Mouse (Mus musculus) stomach, postnatal 0 days (tissue): Measurements from ENCODE around the gene Ak8. TPM values are rescaled to one million over a fixed set of nuclear protein-coding genes. Genes with fewer than 3 reads are reported as not detected.
A peak's percentile ranks its signal among the peaks of the same experiment; 100 is the strongest.

Experiments
- ATAC-seq: fragments of 200-750 bp; cut with Nextera tagmentation; 2 replicates; pipeline ENCODE4 v1.8.0; 2017; ENCODE audit not compliant: low FRiP score, low TSS enrichment
- DNase-seq: peaks from one replicate; pipeline ENCODE4 v3.0.0-alpha.2; 2016; ENCODE audit warnings: low spot score
- H3K27ac ChIP-seq: fragments of 300-500 bp; sonication (generic); replicated peaks from 2 replicates; pipeline ENCODE4 v1.5.1; 2014; ENCODE audit warnings: mild to moderate bottlenecking, control low read depth
- H3K27me3 ChIP-seq: fragments of 300-500 bp; sonication (generic); 2 replicates; pipeline ENCODE4 v1.6.1; 2014; ENCODE audit warnings: low read length; ENCODE audit not compliant: control insufficient read depth, insufficient read depth
- H3K36me3 ChIP-seq: fragments of 300-500 bp; sonication (generic); 2 replicates; pipeline ENCODE4 v1.6.1; 2014; ENCODE audit warnings: low read length, mixed read lengths; ENCODE audit not compliant: control insufficient read depth, insufficient read depth
- H3K4me1 ChIP-seq: fragments of 300-500 bp; sonication (generic); replicated peaks from 2 replicates; pipeline ENCODE4 v1.6.1; 2014; ENCODE audit warnings: antibody characterized with exemption; ENCODE audit not compliant: control insufficient read depth, insufficient read depth
- H3K4me2 ChIP-seq: fragments of 300-500 bp; sonication (generic); replicated peaks from 2 replicates; pipeline ENCODE4 v1.6.1; 2014; ENCODE audit warnings: low read depth, mild to moderate bottlenecking, control low read depth, moderate library complexity
- H3K4me3 ChIP-seq: fragments of 300-500 bp; sonication (generic); 2 replicates; pipeline ENCODE4 v1.5.1; 2014; ENCODE audit warnings: low read depth, low read length, control low read depth
- H3K9ac ChIP-seq: fragments of 300-500 bp; sonication (generic); 2 replicates; pipeline ENCODE4 v1.6.1; 2014; ENCODE audit warnings: mild to moderate bottlenecking, low read length, control low read depth, mixed read lengths
- H3K9me3 ChIP-seq: fragments of 300-500 bp; sonication (generic); 2 replicates; pipeline ENCODE4 v1.6.1; 2016; ENCODE audit warnings: low read length; ENCODE audit not compliant: control insufficient read depth
- CTCF ChIP-seq: IDR thresholded peaks from 2 replicates; pipeline ENCODE4 v1.5.1; 2016; ENCODE audit warnings: antibody characterized with exemption, low read depth, mild to moderate bottlenecking, moderate library complexity
- EP300 ChIP-seq: optimal IDR thresholded peaks from 2 replicates; pipeline ENCODE3; 2016; ENCODE audit warnings: antibody characterized with exemption
- WGBS: fragments of 180-500 bp; shearing (Covaris S2); extraction: QIAGEN DNeasy Blood & Tissue Kit; methylation state at CpG from one replicate; pipeline ENCODE4 v1.1.7; 2014; 5-methylcytosine and 5-hydroxymethylcytosine counted together
- polyA plus RNA-seq: library from polyadenylated mRNA; unstranded; fragments of >200 nt; fragmentation: Nextera tagmentation; extraction: Ambion mirVana; gene quantifications from 2 replicates; pipeline ENCODE4 v1.2.1, GENCODE M21; 2015

The Ak8 gene
- polyA plus RNA-seq, 1 experiment from 2014 or later = 0.29 TPM

- no peak overlapping the region for H3K4me3 ChIP-seq
- no peak for ATAC-seq
- TF ChIP-seq EP300 = no peak
- TF ChIP-seq CTCF = no peak
- no peak for DNase-seq
- H3K4me2 ChIP-seq = no peak overlapping the region
- no peak overlapping the region for H3K27ac ChIP-seq
- 50% methylated on average over 8 of the region's 8 CpGs for WGBS
- no peak overlapping the region for H3K9ac ChIP-seq
- H3K9me3 ChIP-seq = no peaks in the 10 kb centered on the region
- H3K36me3 ChIP-seq = no peaks in the 10 kb centered on the region
- H3K27me3 ChIP-seq = no peaks in the 10 kb centered on the region
- H3K4me1 ChIP-seq = no peaks in the 10 kb centered on the region
These were observed 52.4 kb downstream of the Ak8 start for GRCm38 (mm10) chr2:28752388-28752787.

GRCm38 (mm10) chr2:28755451-28755850 is 55.5 kb downstream of the Ak8 start:
- Histone ChIP-seq H3K27ac (no peak overlapping the region), H3K9me3 (no peaks in the 10 kb centered on the region), H3K36me3 (no peaks in the 10 kb centered on the region), H3K4me2 (0 out of 2 replicates have a peak overlapping the region, but pooled peaks have one; percentile 2), H3K4me3 (no peak overlapping the region), H3K27me3 (no peaks in the 10 kb centered on the region), H3K9ac (no peak overlapping the region), H3K4me1 (no peaks in the 10 kb centered on the region)
- ATAC-seq = 0 out of 2 replicates have a peak, but pooled peaks have one; percentile 31
- WGBS = 6% methylated on average over 7 of the region's 7 CpGs
- DNase-seq = peak; percentile 82
- TF ChIP-seq EP300 (no peak), CTCF (peak; percentile 90)

- TF ChIP-seq CTCF (peak; percentile 82), EP300 (no peak)
These were observed 56.2 kb downstream of the Ak8 start for GRCm38 (mm10) chr2:28756201-28756600.

GRCm38 (mm10) chr2:28759441-28759840 is 59.5 kb downstream of the Ak8 start:
- no peak overlapping the region for H3K27ac ChIP-seq
- H3K9me3 ChIP-seq = no peaks in the 10 kb centered on the region
- 49% methylated on average over 4 of the region's 4 CpGs for WGBS
- DNase-seq (no peak), ATAC-seq (no peak)
- TF ChIP-seq EP300 (no peak), CTCF (0 out of 2 replicates have a peak, but pooled peaks have one; percentile 8)
- no peaks in the 10 kb centered on the region for H3K4me1 ChIP-seq
- no peak overlapping the region for H3K9ac ChIP-seq
- H3K27me3 ChIP-seq = no peaks in the 10 kb centered on the region
- H3K36me3 ChIP-seq = no peaks in the 10 kb centered on the region
- H3K4me3 ChIP-seq = no peak overlapping the region
- H3K4me2 ChIP-seq = no peak overlapping the region

More at GRCm38 (mm10) chr2:28756201-28756600, 56.2 kb downstream of the Ak8 start:
- H3K27ac ChIP-seq = no peak overlapping the region
- H3K4me2 ChIP-seq = no peak overlapping the region
- no peaks in the 10 kb centered on the region for H3K36me3 ChIP-seq
- no peak overlapping the region for H3K9ac ChIP-seq
- H3K4me1 ChIP-seq = no peaks in the 10 kb centered on the region
- DNase-seq = peak; percentile 79
- no peaks in the 10 kb centered on the region for H3K9me3 ChIP-seq
- WGBS = 40% methylated on average over 4 of the region's 4 CpGs
- no peaks in the 10 kb centered on the region for H3K27me3 ChIP-seq
- H3K4me3 ChIP-seq = no peak overlapping the region
- no peak; the same call in 1 of the 2 replicates for ATAC-seq

GRCm38 (mm10) chr2:28766590-28766989 is 66.6 kb downstream of the Ak8 start:
- H3K36me3 ChIP-seq = no peaks in the 10 kb centered on the region
- 79% methylated on average over 4 of the region's 4 CpGs for WGBS
- no peak overlapping the region for H3K27ac ChIP-seq
- no peaks in the 10 kb centered on the region for H3K27me3 ChIP-seq
- TF ChIP-seq EP300 (no peak), CTCF (no peak)
- no peak overlapping the region for H3K9ac ChIP-seq
- H3K4me1 ChIP-seq = no peaks in the 10 kb centered on the region
- DNase-seq (no peak), ATAC-seq (no peak)
- H3K4me2 ChIP-seq = no peak overlapping the region
- H3K9me3 ChIP-seq = no peaks in the 10 kb centered on the region
- H3K4me3 ChIP-seq = no peak overlapping the region

GRCm38 (mm10) chr2:28767041-28767440 is 67.1 kb downstream of the Ak8 start:
- Histone ChIP-seq H3K4me3 (no peak overlapping the region), H3K4me2 (no peak overlapping the region), H3K4me1 (no peaks in the 10 kb centered on the region), H3K9me3 (no peaks in the 10 kb centered on the region), H3K27ac (no peak overlapping the region), H3K9ac (no peak overlapping the region), H3K36me3 (no peaks in the 10 kb centered on the region), H3K27me3 (no peaks in the 10 kb centered on the region)
- DNase-seq = no peak
- 77% methylated on average over 2 of the region's 2 CpGs for WGBS
- no peak for ATAC-seq
- TF ChIP-seq CTCF (no peak), EP300 (no peak)
